Mouse (Mus musculus): ENCODE measurements around the gene Psenen.
A peak's percentile ranks its signal among the peaks of the same experiment; 100 is the strongest.

Gene Psenen

DNA sequence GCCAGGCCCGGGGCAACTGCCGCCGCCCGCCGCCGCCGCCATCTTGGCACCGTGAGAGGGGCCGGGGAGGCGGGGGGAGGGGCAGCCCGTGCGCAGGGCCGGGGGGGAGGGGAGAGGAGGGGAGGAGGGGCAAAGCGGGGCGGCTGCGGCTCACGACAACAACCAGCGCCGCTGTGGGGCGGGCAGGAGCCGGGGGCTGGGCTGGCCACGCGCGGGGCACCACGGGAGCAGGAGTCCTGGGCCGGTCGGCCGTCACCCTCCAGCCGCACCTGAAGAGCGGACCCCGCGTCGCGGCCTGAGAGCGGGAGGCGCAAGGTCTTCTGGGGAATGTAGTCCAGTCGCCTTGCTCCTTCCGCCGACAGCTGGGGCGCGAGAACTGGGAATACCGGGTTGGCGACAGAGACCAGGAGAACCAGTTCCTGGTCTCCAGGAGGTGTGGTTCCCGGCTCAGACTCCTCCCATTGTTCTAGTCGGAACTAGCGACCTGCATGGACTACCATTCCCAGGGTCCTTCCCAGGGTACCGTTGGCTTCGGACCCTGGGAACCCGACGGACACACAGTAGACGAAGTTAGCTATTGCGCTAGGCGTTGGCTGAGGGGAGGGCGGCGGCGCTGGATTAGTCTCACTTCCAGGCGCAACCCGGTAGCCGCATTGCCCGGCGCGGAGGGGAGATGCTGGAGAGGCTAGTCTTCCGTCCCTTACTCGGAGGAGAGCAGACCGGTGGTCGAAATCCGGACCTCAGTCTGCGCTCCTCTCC lies 25.4 kb upstream of the Psenen start, which contains the start of gene Kmt2b:
TSS of gene Kmt2b (minus strand) at position 51 of the 759 bp plus-strand sequence.
- peak; percentile 89 to 95 for DNase-seq

DNA sequence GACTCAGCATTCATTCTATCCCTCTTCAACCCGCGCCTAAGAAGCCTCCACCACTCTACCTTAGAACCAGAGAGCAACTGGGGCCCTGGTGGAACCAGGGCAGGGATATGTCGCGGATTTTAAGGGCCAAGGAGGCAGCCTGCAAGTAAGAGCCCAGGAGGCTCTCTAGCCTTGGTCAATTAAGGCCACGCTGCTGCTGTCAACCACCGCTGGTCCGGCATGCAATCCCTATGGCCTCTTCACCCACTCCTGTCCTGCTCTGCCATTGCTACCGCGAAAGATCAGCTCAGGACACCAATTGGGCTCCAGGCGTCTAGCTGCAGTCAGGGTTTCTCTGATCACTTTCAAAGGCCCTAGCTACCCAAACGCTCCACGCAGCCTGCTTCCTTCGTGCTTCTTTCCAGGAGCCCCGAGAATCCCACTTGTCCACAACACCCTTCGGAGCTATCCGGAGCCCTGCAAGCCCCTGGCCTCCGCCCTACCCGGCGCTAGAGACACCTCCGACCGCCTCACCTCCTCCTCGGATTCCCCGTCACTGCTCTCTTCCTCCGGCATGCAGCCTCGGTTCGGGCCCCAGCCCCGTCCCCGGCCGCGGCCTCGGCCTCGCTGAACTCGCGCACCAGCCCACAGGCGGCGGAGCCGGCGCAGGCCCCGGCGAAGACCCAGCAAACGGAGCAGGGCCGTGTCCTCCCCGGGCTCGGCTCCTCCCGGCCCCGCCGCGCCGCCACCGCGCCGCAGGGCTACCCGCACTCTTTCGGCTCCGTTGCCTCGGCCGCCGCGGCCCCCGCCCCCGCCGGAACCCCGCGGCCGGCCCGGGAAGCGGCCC lies 24.6 kb upstream of the Psenen start:
- DNase-seq = no peak

DNA sequence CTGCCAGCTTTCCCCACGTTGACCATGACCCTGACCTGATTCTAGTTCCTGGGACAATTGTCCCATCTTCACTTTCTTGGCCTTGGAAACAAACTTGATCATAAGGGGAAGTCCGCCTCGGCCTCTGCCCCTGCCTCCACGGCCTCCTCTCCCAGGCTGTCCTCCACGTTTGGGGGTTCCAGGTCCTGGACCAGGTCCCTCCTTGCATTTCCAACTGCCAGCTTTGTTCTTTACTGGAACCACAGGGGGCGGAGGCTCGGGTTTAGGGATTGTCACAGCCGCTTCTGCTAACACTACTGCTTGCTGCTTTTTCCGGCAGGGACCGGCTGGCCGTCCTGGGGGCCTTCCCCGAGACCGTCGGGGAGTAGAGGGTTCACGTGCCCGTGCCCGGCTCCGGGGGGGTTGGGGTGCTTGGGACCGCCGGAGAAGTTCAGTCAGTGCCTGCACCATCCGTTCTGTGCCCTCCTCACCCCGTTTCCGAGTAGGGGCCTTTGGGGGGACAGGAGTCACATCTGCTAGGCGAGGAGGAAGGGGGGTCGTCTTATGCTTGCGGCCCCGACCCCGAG lies 23.1 kb upstream of the Psenen start:
- DNase-seq = no peak

DNA sequence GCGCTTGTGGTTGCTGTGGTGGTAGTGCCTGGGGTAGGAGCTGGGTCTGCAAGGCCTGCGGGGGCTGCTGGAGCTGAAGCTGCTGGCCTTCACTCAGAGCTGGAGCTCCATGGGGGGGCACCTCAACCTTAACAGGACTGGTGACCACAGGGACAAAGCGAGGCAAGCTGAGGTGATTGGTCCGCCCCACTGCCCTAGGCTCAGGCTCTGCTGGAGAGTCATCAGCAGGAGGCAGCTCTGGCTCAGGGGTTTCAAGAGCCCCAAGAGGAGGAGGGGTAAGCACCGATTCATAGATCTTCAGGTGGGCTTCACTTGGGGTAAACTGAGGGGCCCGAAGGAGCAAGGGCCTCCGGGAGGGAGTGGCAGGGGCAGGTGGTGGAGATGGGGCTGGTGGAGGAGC lies 21.7 kb upstream of the Psenen start:
- DNase-seq = no peak

DNA sequence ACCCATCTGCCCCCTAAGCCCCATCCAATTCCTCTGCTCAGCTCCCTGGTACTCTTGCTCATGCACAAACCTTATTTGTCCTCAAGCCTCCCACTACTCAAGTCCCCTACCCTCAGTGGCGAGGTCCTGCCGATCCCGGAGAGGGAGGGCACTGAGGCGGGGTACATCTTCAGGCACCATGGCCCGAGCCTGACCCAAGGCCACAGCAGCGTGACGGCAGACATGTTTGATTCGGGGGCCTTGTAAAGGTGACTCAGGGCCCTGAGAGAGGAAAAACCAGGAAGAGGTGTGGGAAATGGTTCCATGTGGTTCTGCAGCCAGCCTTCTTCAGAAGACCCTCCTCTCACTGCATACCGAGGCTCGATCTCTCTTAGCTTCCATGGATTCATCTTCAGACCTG lies 20.9 kb upstream of the Psenen start:
- no peak for DNase-seq

DNA sequence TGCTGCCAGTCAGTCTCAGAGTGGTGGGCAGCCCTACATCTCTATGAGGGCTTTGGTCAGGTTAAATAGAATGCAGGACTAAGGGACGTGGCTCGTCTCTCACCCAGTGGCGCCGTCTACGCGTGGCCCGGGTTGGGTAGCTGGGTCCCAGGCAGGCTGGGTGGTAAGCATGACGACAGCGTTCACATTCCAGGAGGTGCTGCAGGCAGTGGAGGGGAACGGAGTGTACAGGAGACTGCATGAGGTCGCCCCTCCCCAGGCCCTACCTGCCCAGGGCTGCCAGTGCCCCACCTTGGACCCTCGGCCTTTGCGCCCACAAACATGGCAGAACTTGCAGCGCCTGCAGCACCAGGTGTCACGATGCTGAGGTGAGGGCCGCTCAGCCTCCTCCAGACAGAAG lies 18.1 kb upstream of the Psenen start:
- no peak for DNase-seq

DNA sequence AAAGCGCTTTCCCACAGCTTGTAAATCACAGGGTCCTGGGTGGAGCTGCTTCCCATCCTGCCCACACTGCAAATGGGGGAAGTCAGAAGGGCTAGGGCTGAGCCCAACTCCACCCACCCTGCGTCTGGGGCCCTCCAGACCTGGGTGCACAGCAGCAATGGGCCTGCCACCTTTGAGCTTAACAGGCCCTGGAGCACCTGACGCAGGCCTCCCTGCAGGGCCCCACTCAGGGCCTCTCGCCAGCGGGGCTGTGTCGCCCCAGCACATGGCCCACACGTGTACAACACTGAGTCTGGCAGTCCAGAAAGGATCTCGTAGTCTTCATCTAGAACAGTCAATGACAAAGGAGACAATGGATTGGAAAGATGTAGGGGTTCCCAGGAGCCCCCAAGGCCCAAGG lies 16.5 kb upstream of the Psenen start:
- no peak for DNase-seq

DNA sequence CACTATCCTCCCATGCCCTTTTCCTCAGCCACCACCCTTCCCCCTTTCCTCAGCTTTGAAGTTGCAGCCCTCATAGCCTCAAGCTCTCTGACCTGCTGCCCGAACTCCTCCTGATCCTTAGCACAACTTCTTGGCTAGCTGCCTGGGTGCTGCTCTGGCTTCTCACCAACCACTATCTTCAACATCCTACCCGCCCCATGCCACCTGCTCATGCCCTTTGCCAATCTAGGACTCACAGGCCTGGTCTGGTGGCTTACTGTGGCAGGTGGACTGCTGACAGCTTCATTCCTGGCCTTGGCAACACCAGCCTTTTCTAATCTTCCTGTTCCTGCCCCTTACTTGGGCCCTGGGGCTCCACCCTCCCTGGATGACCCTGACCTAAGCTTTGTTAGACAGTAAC lies 9.5 kb upstream of the Psenen start:
- DNase-seq = no peak

DNA sequence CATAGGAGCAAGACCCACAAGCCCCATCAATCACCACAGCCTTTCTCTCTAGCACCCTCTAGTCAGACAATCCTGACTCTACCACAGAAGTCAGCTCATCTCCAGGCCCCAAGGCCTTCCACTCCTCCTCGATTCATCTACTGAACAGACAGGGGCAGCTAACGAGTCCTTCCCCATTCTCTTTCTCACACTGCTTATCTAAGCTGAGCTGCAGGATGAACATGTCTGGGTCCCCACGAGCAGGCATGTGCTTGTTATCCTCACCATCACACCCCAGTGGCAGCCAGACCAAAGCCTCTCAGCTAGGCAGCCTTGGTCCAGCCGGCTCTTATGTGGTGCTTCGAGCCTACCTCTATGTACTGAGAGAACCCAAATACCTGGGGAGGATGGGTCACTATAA lies 9.0 kb upstream of the Psenen start:
- DNase-seq = no peak

DNA sequence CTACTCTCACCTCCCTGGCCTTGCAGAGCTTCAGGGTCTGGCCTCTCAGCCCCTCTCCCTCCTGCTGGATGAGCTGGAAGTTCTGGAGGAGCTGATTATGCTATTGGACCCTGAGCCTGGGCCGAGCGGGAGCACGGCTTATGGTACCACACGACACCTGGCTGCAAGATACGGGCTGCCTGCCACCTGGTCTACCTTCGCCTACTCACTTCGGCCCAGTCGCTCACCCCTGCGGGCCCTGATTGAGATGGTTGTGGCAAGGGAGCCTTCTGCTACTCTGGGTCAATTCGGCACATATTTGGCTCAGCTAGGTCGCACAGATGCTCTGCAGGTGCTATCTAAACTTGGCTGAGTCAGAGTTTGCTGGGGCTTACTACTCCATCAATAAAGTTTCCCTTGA lies 4.1 kb upstream of the Psenen start:
- DNase-seq = no peak

DNA sequence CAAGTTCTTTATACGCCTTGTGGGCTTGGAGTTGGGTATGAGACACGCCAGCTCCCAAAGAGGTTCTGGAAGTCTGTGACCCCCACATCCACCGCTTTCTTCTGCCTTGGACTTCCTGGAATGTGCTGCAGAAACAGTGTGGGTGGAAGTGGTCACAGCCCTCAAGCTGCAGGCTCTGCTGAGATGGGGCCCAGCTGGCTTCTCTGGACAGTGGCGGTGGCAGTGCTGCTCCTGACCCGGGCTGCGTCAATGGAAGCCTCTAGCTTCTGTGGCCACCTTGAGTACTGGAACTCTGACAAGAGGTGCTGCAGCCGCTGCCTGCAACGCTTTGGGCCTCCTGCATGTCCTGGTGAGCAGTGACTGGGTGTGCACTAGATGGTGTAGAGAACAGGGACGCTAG lies 2.6 kb upstream of the Psenen start:
- DNase-seq = no peak

DNA sequence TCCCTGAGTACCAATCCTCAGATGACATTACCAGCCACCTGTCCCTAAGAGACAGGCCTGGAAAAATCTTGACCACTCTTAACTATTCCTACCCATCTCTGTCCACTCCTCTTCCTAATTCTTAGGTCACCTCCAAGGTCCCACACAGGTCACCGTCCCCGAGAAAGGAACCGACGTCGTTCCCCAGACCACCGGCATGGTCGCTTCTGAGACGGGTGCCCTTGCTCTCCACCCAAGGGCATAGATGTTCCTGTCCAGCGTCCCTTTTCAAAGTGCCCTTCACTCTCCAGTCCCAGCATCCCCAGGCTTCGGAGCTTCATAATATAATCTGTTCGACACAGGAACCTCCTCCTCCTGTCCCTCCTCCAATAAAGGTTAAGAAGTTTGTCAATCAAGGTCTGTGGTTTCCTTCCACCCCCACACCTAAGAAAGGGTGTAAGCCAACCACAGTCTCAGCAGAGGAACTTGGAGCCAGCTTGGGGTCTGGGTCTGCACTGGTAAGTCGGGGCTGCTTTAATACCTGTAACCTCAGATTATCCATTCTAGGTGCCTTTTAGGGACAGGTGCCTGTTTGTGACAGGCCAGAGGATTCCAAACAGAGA lies 1.6 kb upstream of the Psenen start, which contains the start of gene Igflr1:
TSS of gene Igflr1 (plus strand) at position 458 of the 602 bp plus-strand sequence.
- DNase-seq = no peak

DNA sequence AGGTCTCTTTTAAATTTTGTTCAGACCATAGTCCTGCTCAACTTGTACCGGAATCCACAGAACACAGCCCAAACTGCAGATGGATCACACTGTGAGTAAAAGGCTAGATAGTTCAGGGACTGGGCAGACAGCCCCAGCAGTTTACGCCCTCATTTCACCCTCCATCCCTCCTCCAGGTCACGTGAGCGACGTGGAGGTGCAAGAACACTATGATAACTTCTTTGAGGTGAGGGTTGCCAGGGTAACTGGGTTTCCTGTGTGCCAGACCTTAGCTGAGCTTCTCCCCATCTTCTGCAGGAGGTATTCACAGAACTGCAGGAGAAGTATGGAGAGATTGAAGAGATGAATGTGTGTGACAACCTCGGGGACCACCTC lies 466 bp upstream of the Psenen start:
- DNase-seq = peak in 1 of 2 experiments; percentile 24

DNA sequence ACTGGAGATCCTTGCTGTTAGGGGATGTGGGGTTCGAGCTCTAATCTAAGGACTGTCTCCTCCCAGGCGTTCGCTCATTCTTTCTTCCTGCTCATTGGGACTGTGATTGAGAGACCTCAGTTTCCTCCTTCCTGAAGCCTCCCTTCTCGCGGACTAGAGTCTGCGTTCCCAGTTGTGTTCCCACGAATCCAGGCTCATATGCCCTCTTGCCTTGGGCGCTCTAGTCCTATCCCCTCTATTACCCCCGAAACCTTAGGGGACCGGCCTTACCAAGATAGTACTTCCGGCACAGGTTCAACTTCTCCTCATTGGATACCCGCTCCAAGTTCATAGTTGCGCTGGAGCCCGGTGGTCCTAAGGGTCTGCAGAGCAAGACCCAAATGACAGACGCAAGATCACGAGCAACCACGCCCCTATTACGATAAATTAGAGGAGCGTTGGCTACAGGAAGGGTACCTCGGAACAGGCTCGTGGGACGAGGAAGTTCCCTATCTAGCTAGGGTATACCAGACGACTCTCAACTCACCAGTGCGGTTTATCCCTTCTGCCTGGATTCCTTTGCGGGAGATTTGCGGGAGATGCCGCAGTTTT lies 806 bp downstream of the Psenen start:
- DNase-seq = no peak

DNA sequence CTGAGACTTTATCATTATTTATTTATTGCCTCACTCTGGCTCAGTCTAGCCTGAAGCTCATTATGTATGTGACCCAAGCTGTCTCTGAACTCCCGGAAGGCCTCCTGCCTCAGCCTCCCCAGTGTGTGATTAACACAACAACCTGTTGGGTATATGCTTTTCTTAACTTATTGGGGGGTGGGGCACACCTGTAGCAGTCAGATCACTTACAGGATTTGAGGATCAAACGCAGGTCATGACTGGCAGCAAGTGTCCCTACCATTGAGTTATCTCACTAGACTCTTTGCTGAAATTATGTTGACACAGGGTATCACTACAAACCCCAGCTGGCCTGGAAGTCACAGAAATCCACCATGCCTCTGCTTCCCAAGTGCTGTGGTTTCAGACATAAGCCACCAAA lies 3.1 kb downstream of the Psenen start:
- no peak for DNase-seq

DNA sequence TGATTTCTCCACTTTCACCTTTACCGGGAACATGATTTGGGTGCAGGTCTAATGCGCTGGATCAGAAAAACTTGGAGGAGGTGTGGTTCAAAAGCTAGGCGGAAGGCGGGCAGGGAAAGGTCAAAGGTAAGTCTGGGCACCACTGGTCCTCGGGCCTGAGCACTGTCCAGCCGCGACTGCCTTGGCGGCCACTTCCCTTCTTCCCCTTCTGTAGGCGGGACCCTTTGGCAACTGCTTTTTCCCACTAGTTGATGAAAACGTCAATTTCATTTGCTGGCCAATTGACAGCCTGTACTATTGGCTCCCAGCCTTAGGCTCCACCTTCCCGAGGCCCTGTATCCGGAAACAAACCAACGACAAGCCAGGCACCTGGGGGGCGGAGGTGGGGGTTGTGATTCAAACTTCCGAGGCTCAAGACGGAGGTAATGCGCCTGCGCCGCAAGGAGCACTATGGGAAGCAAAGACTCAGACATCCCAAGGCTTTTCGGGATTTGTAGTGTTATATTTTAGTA lies 3.9 kb downstream of the Psenen start, which contains the start of gene Lin37:
TSS of gene Lin37 (minus strand) at position 396 of the 512 bp plus-strand sequence.
- DNase-seq = peak; percentile 85 to 90

DNA sequence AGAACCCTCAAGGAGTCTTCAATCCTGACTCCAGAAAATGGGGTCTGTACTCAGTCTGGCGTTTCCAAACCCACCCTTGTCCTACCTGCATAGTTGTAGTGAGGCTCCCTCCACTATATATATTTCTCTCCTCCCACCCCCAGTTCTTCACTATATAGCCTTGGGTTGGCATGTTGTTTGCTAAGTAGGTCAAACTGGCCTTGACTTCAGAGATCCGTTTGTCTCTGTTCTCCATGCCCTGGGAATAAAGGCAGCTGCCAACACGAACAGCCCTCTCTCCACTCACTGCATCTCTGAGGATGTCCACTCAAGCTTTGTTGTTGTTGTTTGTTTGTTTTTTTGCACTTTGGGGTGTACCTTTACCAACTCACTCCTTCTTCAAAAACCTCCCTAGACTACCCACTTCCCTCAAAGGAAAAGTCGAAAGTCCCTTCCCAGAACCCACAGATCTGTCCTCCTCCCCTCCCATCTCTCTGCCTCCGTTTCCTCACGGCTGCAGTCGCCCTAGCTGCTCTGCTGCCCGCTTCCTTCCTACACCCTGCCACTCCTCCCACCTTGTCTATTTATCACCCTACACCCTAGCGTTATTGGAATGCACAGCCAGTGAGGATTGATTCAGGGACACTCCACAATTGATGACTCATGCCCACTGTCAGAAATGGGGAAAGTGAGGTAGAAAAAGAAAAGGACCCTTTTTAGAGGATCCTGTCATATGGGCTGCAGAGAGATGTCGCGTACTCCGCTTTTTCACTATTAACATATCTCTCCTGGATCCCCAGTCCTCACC lies 4.6 kb downstream of the Psenen start:
- no peak for DNase-seq

DNA sequence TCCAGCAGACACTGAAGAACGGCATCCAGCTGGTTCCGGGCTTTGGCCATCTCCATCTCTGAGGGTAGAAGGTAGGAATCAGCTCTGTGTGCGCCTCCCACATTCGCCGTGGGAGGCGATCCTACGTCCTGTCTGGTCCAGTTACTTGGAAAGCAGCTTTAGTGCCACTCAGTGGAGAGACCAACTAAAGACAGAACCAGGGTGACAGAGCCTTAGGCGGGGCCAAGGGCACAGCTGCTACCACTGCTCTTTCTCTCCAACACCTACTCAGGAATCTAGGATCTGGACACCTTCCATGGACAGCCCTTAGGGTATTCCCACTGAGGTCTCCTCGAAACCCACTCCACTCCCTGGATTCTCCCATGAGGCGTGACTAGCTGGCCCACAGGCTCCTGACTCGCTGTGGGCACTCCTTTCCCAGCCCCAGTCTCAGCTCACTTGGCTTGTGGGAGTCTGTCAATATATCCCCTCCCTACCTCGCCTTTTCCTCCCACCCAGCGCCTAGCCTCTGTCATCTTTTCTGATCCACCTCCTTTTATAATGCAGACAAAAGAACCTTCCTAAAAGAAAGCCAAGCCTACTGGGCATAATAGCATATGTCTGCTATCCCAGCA lies 5.4 kb downstream of the Psenen start:
- no peak for DNase-seq

DNA sequence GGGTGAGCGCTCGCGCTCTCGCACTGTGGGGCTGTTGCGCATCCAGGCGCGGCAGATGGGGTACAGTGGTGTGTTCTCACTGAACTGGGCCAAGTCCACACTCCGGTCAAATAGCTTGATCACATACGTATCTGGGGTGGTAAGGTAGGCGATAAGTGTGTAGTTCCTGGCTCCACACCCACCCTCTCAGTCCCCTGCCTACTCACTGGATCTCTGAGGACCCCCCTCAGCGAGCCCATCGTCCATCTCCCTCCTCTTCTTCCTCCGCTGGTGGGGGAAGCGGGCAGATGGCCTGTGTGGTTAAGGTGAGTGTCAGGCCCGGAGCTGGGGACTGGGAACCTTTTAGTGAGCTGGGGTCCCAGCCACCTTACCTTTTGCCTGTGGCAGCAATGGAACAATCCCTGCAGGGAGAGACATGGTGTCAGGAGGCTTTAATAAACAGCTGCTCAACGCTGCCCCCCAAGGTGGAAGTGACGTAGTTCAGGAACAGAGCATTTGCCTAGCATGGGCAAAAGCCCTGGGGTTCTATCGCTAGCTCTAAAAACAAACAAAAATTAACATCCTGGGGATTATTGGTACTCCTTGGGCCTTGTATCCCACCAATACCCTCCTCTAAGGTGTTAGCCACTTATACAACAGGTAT lies 6.4 kb downstream of the Psenen start:
- DNase-seq = peak in 1 of 2 experiments; percentile 34

DNA sequence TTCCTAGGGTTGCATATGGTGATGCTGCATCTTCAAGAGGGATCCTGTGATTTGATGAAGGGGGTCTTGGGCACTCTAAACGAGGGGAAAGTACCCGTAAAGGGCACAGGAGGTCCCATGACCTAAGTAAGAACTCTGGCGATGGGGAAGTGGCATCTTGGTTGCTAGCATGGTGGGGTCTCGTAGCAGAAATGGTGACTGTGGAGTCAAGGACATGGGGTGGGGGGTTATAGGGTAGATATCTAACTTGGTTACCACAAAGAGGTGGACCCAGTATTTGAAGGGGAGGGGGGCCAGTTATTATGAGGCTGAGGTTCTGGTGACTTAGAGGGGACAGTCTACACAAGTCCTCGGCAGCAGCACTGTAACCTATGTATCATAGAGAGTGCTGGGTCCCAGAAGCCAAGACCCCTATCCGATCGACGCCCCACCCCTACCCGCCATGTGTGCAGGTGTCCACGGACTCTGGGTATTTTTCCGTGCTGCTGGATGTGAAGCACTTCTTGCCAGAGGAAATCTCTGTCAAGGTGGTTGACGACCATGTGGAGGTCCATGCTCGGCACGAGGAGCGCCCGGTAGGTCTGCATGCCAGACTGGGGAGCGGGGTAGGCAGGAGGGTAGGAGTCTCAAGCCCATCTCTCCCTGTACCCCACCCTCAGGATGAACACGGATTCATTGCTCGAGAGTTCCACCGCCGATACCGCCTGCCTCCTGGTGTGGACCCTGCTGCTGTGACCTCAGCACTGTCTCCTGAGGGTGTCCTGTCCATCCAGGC lies 9.4 kb downstream of the Psenen start:
- no peak for DNase-seq
